Mouse (Mus musculus): ENCODE results near the gene Cacul1.

DNA sequence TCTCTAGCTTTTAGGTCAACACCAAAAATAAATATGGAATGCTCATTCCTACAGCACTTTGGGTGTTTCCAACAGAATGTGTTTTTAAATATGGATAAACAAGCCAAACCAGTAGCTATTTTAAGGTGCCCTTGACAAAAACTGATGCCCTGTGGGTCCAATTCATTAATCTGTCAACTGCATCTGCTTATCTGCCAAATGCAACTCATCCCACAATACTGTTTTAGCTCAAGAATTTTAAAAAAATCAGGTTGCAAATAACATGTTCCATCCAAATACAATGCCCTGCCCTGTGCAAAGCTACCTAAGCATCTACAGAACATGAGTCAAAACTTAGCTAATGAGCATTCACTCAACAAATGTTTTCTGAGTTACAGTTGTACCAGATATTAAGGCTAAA, 20.3 kb downstream of the Cacul1 start:
- TF ChIP-seq CTCF (conservative IDR thresholded peaks at IDR 0.05; ENCODE audit: low read length) (no peak), POU5F1 (IDR thresholded peaks at IDR 0.05; ENCODE audit: borderline replicate concordance, low read length) (no peak), NANOG (IDR thresholded peaks at IDR 0.05; ENCODE audit: borderline replicate concordance, low read length) (no peak)

All from E14TG2a.4 (cell line).